Mouse (Mus musculus) retina, embryonic 14.5 days (tissue): ENCODE data around the gene 1700012B07Rik.

Source experiments
- DNase-seq: peaks from one replicate; pipeline ENCODE4 v3.0.0-alpha.2; 2015; ENCODE audit warnings: low spot score

Gene 1700012B07Rik

DNA sequence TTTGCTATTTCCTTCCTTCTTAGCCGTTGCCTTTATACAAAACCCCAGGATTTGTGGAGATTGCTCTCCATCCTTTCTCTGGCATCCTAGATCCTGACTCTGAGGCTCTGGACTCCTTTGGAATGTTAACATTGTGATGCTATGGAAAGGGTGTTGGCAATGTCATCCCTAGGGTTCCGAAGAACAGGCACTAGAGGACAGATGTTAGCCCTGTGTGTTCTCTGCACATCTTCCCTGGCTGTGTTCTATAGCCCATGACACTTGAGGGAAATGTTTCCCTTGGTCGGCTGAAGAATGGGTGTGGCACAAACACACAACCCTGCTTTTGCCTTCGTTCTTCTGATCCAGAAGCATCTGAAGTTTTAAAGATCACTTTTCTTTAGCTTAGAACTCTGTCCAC lies at the start of gene 1700012B07Rik:
1700012B07Rik (minus strand) TSS at position 101 of the 400 bp plus-strand sequence.
- no peak for DNase-seq

DNA sequence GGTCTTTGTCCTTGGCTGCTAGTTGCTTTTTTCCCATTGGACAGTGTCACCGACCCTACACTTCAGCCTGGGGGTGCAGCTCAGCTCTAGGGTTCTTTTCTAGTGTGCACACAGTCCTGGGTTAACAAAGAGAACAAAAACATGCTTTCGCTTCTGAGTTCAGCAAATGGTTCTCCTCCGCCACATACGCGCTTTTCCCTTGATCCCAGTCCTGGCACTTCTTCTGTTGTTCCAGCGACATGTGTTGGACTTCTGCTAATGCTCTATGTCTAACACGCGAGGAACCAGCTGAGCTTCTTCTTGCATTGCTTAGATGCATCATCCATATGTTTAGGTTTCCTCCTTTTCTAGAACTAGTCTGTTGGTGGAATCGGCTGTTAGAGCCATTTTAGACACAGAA lies 48.9 kb upstream of the 1700012B07Rik start:
- DNase-seq: no peak

DNA sequence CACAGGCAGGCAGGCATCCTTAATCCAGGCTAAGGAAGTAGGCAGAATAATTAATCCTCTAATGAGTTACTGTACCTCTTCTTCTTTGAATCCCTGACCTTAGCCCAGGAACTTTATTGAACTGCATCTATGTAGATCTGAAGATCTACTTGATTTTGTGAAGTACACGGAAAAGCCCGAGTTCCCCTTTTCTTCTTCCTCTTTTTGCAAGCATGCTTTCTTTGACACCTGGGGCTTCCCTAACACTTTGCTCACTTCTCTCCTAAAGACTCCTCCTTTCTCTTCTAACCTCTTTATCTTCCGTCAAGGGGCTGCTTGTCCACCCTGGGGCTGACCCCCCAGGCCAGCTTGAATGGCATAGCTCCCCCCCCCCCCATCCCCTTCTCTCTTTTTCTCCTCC lies 48.0 kb upstream of the 1700012B07Rik start:
- no peak for DNase-seq

DNA sequence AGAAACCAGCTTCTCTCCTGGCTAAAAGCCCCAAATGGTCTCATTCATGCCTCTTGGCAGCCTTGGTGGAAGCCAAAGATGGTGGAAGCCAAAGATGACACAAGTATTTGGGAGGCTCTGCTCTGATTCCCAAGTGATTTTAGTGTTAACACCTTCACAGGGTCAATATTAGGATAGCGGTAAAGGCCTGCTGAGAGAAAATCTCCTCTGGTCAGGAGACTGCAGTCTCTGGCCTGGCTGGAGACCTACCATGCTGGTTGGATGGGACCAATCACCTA lies 47.6 kb upstream of the 1700012B07Rik start:
- DNase-seq: no peak

DNA sequence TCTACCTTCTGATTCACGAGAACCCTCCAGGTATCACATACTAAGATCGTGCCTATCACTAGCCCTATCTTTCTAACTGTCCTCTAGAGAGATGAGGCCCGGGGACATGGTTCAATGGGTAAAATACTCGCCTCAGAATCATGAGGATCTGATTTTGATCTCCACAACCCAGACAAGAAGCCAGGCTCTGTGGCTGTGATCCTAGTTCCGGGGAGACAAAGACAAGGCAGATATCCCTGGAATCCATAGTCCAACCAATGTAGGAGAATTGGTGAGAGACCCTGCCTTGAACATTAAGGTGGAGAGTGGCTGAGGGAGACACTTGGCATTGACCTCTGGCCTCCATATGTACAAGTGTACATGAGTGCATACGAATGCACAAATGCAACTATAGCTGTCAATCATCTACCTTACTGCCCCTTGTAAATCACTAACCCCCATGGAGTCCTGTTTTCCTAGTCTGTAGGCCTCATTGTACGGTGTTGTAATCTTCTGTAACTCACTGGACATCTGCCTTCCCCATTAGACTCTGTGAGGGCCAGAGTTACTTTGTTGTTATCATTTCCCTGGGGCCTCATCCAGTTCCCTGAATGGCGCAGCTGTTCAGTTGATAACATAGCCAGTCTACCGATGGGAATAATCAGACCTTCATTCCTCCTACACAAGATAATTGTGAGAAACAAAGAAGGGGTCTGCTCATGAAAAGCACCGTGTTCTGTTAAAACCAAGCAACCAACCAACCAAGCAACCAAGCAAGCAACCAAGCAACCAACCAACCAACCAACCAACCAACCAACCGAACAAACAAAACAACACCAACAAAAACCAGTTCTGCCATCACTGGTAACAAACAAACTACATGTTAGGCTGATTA lies 47.0 kb upstream of the 1700012B07Rik start:
- no peak for DNase-seq

DNA sequence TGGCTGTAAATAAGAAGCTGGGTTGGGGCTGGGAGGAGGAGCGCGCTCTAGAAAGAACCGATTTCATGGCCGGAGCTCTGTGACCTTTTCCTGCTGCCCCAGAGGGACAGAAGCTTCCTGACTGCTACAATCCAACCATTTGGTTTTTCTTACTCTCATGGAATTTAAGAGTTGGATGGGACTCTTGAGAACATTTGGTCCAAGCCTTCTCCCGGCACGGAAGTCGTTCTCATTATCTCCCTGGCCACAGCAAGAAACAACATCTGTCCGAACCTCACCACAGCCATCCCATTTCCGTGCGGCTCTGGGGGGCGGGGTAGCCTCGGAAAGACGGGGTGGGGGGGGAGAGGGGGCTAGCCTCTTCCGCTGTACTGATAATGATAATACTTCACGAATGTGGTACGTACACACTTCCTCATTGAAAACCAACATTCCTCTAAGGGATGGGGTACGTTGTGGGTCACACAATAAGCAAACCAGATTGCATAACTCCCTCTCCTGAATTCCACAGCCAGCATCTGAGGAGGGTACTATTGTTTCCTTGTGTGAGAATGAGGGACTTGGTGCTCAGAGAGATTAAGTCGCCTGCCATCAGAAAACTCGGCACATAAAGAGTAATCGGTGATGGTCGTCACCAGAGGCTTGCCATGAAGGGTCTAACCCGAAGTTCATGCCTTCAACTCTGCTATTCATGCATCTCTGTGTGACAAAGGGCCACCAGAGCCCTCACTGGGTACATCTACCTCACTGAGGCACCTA lies 46.2 kb upstream of the 1700012B07Rik start:
- DNase-seq: no peak

DNA sequence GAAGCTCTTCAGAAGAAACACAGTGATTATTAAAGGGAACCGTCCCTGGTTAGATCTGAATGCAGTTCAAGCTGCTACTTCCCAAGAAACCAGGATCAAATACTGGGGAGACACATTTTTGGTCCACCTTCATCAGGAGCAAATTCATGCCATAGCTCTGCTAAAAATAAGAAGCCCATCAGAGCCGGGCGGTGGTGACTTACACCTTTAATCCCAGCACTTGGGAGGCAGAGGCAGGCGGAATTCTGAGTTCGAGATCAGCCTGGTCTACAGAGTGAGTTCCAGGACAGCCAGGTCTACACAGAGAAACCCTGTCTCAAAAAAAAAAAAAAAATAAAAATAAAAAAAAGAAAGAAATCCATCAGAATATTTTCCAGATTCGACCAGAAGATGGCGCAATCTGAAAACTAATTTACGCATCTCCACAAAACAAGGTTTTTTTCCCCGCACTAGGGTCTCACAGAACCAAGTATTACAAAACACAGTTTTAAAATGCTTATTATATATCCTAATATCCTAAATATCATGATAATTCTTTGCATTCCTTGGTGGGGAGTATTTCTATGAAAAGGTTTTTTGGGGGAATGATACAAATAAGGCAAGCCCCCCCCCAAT lies 45.4 kb upstream of the 1700012B07Rik start:
- peak; percentile 73 for DNase-seq

DNA sequence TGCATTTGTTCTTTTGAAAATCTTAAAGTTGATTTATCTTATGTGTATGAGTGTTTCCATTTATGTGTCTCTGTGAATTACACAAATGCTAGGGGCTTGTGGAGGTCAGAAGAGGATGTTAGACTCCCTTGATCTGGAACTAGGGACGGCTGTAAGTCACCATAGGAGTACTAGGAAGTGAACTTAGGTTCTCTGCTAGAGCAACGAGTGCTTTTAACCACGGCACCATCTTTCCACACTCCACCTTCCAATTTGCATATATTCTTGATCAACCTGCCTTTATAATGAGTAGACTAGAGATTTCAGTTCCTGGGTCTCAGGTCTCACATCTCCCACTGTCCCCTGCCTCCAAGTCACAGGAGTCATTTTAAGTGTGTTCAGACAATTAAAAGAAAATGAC lies 44.8 kb upstream of the 1700012B07Rik start:
- DNase-seq: no peak

DNA sequence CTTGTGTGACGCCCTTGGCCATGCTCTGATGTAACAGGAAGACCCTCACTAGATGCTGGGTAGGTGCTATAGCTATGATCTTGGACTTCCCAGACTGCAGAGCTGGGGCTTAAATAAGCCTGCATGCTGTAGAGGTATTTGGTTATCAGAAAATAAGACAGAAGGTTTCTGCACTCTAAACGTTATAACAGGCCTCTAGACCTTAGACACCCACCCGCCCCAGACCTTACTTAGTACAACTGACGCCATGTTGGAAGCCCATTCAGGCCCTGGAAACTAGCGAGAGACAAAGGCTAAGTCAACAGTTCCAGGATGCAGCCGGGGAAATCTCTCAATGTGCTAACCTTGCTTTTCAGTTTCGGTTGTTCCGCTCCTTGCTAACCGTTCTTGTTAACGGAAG lies 44.2 kb upstream of the 1700012B07Rik start:
- DNase-seq: no peak

DNA sequence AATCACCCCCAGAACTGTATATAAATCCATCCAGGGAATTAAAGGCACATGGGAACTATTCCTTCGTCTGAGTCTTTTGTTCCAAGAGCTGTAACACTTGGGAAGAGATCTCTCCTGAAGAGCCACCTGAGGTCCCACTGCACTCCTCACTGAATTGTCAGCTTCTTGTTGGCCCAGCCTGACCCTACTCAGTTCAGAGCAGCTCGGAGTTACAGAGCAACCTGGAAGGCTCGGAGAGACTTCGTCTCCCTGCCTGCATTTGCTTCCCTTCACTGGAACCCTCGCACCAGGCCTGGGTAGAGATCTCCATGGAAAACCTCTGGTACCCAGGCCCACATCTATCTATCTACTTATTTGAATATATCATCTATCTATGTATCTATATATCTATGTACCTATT lies 40.0 kb upstream of the 1700012B07Rik start:
- no peak for DNase-seq

DNA sequence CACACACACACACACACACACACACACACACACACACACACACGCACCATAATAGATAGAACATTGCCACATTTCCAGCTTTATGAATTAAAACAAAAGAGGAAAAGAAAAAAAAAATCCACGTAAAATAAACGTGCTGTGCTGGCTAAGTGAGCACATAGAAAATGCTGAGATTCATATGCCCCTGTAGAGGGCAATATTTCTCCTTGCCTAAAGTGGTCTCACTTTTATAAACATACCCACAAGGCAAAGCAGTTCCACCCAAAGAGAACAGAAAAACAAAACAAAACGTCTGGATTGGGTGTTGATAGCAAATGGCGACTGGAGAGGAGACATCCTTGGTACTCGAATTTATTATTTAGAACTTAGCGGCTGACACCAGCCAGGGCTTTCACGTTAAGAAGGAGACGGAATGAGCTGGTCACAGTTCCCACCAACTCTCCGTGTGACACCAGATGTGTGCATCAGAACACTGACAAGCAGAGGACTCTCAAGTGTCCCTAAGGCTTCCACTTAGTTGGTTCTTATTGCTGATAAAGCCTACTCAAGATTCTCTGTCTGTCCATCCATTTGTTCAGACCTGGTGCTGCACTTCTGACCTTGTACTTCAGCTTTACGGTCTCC lies 38.8 kb upstream of the 1700012B07Rik start:
- no peak for DNase-seq

DNA sequence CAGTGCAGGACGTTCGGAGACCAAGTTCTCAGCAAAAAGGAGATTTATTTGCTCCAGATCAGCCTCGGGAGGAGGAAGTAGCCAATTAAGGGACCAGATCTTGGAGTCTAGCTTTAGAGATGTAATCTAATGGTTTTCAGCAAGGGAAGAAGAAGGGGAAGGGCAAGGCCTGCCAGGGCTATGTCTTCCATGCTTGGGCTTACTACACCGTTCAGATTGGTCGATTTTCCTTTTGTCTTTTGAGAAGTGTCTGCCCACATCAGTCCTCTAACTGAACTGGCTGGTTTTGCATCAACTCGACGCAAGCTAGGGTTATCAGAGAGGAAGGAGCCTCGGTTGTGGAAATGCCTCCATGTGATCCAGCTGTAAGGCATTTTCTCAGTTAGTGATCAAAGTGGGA lies 37.7 kb upstream of the 1700012B07Rik start:
- DNase-seq: no peak

DNA sequence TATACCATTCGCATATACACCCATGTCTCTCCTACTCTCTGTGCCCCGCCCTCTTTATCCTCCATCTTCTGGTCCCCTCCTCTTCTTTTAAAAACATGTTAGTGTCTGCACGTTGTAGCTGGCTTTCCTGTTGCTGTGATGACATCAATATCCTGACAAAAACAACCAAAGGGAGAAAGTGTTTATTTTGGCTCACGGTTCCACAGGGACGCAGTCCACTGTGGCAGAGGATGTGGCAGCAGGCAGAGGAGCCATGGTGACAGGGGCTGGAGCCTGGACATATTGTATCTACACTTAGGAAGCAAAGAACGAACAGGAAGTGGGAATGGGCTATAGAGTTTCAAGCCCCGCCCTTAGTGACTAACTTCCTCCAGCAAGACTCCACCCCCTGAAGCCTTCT lies 36.1 kb upstream of the 1700012B07Rik start:
- DNase-seq: no peak

DNA sequence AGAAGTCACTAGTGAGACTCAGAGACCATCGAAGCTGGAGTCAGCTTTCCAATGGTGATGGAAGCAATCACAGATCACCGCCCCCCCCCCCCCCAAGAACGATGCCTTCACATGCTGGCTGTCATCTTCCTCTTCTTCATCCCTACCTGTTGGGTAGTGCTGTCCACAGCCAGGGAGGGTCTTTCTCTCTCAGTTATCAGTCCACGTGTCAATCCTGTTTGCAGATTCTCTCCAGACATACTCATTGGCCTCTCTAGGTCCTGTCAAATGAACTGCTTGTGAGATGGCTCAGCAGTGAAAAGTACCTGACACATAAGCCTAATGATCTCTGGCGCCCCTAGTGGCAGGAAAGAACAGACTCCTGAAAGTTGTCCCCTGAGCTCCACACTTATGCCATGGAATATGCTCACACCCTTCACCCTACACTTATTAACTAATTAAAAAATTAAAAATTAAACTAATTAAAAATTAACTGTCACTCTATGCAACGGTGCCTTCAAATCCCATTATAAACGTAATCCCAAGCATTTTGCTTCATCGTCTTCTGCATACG lies 35.4 kb upstream of the 1700012B07Rik start:
- peak; percentile 71 for DNase-seq

DNA sequence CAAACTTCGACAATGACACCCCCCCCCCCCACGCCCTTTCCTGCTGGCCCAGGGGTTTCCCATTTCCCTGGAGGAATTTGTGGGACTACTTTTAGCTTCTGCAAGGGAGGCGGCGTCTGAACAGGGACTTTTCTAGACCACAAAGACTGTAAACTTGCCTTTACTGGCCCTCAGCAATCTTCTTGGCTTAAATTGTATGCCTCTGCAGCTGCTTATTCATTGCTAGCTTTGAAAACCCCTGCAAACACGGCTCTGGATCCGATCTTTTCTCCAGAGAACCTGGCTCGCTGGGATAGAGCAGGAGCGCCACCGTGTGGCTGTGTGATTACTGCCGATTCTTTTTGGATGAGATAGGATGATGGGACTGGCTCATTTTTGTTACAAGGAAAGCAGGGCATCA lies 32.7 kb upstream of the 1700012B07Rik start:
- DNase-seq: peak; percentile 94

DNA sequence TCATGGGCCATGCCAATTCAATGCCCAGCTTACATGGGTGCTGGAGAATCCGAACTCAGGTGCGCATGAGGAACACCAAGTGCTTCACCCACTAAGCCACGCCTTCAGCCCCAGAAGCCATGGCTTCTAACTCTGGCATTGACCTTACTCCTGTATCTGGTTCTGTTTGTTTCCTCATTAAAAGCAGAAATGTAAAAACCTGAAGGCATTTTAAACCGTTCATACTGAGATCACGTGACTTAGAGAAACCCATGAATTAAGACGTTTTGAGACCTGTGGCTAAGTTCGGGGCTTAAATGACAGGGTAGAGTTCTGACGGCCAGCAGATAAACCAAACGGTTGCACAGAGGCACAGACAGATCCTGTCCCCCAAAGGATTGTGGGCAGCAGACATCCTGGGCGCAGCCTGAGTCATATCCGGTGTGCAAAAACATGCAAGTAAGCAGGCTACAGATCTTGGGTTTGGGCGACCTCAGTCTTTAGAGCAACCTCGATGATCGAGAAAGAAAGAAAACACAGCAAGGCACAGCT lies 32.2 kb upstream of the 1700012B07Rik start:
- no peak for DNase-seq

DNA sequence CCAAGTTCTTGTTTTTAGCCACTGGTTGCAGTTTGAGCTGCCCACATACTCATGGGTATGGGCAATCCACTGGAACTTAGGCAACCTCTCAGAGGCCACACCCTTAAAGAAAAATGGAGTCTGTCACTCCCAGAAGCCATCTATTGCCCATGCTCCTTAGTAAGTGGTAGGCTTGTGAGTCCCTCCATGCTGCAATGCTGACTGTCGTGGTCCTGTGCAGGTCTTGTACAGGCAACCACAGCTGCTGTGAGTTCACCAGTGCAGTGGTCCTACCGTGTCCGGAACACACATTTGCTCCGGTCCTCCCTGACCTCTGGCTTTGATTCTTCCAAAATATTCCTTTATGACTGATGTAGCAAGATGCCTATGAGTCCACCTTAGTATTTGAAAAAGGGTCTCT lies 31.6 kb upstream of the 1700012B07Rik start:
- no peak for DNase-seq

DNA sequence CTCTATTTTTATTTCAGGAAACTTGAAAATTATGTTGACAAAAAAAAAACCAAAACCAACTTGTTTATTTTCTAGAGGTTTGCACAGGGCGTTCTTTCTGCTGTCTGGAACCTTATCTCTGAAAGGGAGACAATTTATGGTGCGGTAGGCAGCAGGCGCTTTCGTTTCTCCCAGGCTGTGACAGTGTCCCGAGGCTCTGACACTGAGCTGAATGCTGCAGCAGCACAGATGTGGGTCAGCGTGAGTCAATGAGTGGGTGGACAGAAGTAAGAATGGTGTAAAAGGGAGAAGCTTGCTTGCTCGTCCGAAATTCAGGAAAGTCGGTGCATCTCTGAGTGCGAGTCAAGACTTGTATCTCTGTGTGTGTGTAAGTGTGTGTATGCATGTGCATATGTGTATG lies 29.2 kb upstream of the 1700012B07Rik start:
- DNase-seq: no peak

DNA sequence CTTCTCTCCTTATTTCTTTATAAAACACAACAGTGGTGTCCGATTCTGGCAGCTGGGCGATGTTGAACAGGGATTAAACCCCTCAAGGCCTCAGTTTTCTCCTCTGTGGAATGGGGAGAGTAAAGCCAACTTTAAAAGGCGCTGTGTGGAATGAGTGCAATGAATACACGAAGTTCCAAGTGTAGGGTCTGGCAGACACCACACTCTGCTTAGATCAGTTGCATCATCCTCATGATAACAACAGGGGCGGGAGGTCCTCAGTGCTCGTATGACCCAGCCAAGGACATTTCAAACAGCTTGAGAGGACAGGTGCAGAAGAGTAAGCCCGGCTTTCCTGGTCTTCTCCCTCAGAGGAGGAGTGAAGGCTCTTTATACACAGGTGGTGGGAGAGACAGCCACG lies 26.2 kb upstream of the 1700012B07Rik start:
- no peak for DNase-seq

DNA sequence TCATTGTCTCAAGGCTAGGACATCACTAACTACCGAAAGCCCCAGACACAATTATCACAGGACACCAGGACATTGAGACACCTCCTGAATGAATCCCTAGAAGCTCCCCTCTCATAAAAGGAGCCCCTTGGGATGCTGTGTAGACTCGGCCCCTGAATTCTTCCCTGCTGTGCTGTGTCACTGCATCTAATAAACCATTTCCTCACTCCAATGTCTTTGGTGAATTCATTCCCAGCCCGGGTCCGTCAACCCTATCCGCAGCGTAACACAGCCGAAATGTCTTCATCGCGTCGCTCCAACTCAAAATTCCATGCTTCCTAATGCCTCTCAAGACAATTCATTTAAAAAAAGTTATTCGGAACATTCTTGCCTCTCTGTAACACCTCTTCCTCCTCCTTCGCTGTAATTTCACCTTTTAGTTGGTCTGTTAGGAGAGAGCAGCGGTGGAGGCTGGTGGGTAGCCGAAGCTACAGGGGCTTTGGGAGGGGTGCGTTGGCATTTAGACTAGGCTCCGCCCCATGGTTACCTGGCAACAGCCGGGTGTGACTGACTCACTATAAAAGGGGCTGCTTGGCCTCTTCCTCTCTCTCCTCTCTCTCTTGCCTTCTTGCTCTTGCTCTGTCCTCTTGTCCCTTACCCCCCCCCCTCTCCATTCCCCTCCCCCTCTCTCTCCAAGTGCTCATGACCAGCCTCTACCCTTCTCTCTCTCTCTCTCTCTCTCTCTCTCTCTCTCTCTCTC lies 25.6 kb upstream of the 1700012B07Rik start:
- peak; percentile 35 for DNase-seq

DNA sequence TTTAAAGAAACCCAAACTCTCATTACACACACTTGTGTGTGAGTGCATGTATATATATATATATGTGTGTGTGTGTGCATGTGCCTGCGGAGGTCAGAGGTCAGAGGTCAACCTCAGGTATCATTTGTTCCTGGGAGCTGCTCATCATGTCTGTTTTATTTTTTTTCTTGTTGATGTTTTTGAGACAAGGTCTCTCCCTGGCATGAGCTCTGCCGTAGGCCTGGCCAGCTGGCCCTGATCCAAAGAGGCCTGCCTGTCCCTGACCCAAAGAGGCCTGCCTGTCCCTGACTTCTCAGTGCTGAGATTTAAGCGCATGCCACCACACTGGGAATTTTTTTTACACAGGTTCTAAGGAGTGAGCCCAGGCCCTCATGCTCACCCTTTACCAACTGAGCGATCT lies 24.1 kb upstream of the 1700012B07Rik start:
- no peak for DNase-seq
